In genomic region chr15:101042613-101043012, GRCm38 (mm10) we compare ENCODE assay signal across 9 mouse cellular contexts. TPM values are rescaled to one million over a fixed set of nuclear protein-coding genes. Genes with fewer than 3 reads are reported as not detected.
DNase-seq lines count a peak whose midpoint lies in the region; ATAC-seq and TF ChIP-seq lines count a peak whose summit lies in the region.
"Had no signal": no experiment of that assay in that cellular context is flagged by ENCODE, and none has a peak within 500 bp of the region (broad histone marks: within the 10 kb centered on the region; RNA-seq: fewer than 3 reads in every experiment).

No protein-coding gene starts in this region.

- TF ChIP-seq CTCF in spleen, adult 2 months (IDR thresholded peaks at IDR 0.05; ENCODE audit: extremely low read depth, insufficient read depth, insufficient read length, insufficient replicate concordance) = peak; percentile 40; the same call in 1 of the 2 replicates
- TF ChIP-seq CTCF in liver, embryonic 14.5 days (IDR thresholded peaks at IDR 0.05; ENCODE audit: low read depth) = peak; percentile 71
- peak; percentile 69; the same call in 1 of the 2 replicates for TF ChIP-seq CTCF in small intestine, adult 2 months (IDR thresholded peaks at IDR 0.05; ENCODE audit: extremely low read depth, insufficient read length, insufficient replicate concordance, low read depth, low read length)

- H3K27ac ChIP-seq in forebrain, embryonic 10.5 days = no peak overlapping the region
- H3K27ac ChIP-seq in forebrain, embryonic 12.5 days = no peak overlapping the region
- no peak overlapping the region for H3K27ac ChIP-seq in spleen, adult 2 months (ENCODE audit: insufficient read depth, low read length)
- H3K27ac ChIP-seq in liver, embryonic 14.5 days = no peak overlapping the region
- H3K27ac ChIP-seq in small intestine, adult 2 months (ENCODE audit: insufficient read depth, low read depth, low read length) = no peak overlapping the region

- no peak overlapping the region for H3K4me3 ChIP-seq in forebrain, embryonic 10.5 days
- no peak overlapping the region for H3K4me3 ChIP-seq in forebrain, embryonic 12.5 days (replicated peaks)
- no peak overlapping the region for H3K4me3 ChIP-seq in spleen, adult 2 months (ENCODE audit: extremely low read depth, insufficient read depth, insufficient read length)
- no peak overlapping the region for H3K4me3 ChIP-seq in liver, embryonic 14.5 days (ENCODE audit: insufficient read depth in 1 of 2, low read depth in 2 of 2, low read length in 2 of 2)
- no peak overlapping the region for H3K4me3 ChIP-seq in small intestine, adult 2 months (ENCODE audit: low read depth, low read length)

- no peaks in the 10 kb centered on the region for H3K9me3 ChIP-seq in forebrain, embryonic 10.5 days
- H3K9me3 ChIP-seq in forebrain, embryonic 12.5 days = no peaks in the 10 kb centered on the region
- no peaks in the 10 kb centered on the region for H3K9me3 ChIP-seq in liver, embryonic 14.5 days (ENCODE audit: control insufficient read depth, low read length)

- DNase-seq in forebrain, embryonic 10.5 days (ENCODE audit: extremely low spot score, low spot score) = peak; percentile 63
- peak in 1 of 2 experiments; percentile 19 for DNase-seq in spleen, adult 2 months (ENCODE audit: low read depth in 1 of 2, low spot score in 2 of 2)
- DNase-seq in spleen, adult 12 weeks (ENCODE audit: low spot score) = no peak
- peak; percentile 77 to 85 for DNase-seq in cerebellum, postnatal 14 days
- peak; percentile 39 to 65 for DNase-seq in kidney, adult 8-10 months
- peak in 1 of 3 experiments; percentile 12 for DNase-seq in liver, embryonic 14.5 days (ENCODE audit: low read depth in 3 of 3, low spot score in 3 of 3)

- peaks cover 32% of the 10 kb centered on the region for H3K4me1 ChIP-seq in forebrain, embryonic 10.5 days
- peaks cover 19% of the 10 kb centered on the region for H3K4me1 ChIP-seq in forebrain, embryonic 12.5 days
- peaks cover 4% of the 10 kb centered on the region; the same call in 1 of the 2 replicates for H3K4me1 ChIP-seq in spleen, adult 2 months (ENCODE audit: control insufficient read depth, insufficient read depth, insufficient read length)
- H3K4me1 ChIP-seq in liver, embryonic 14.5 days (replicated peaks; ENCODE audit: control insufficient read depth in 2 of 2, insufficient read depth in 2 of 2, low read length in 1 of 2) = no peaks in the 10 kb centered on the region
- H3K4me1 ChIP-seq in small intestine, adult 2 months (ENCODE audit: control insufficient read depth, insufficient read depth, insufficient read length, low read length) = peaks cover 11% of the 10 kb centered on the region; the same call in 1 of the 2 replicates

- WGBS in forebrain, embryonic 10.5 days = 22% methylated on average over 6 of the region's 6 CpGs
- 24% methylated on average over 6 of the region's 6 CpGs for WGBS in forebrain, embryonic 12.5 days
- WGBS in spleen, adult 2 months = 34% methylated on average over 6 of the region's 6 CpGs
- 19% methylated on average over 6 of the region's 6 CpGs for WGBS in liver, embryonic 14.5 days (ENCODE audit: insufficient replicate concordance)
- WGBS in small intestine, adult 2 months = 24% methylated on average over 6 of the region's 6 CpGs

- TF ChIP-seq POLR2A in spleen, adult 2 months (IDR thresholded peaks at IDR 0.05; ENCODE audit: low read depth, low read length) = no peak
- no peak for TF ChIP-seq POLR2A in small intestine, adult 2 months (IDR thresholded peaks at IDR 0.05; ENCODE audit: low read depth, low read length)

- H3K36me3 ChIP-seq in forebrain, embryonic 10.5 days (replicated peaks) = peaks cover 18% of the 10 kb centered on the region
- H3K36me3 ChIP-seq in forebrain, embryonic 12.5 days (replicated peaks) = peaks cover 19% of the 10 kb centered on the region
- no peaks in the 10 kb centered on the region for H3K36me3 ChIP-seq in spleen, adult 2 months (ENCODE audit: control insufficient read depth, insufficient read depth, low read length)
- no peaks in the 10 kb centered on the region for H3K36me3 ChIP-seq in liver, embryonic 14.5 days (replicated peaks; ENCODE audit: control insufficient read depth, insufficient read depth, low read depth)
- no peaks in the 10 kb centered on the region for H3K36me3 ChIP-seq in small intestine, adult 2 months (ENCODE audit: control insufficient read depth, insufficient read depth, low read length)

- TF ChIP-seq EP300 in liver, embryonic 14.5 days (IDR thresholded peaks at IDR 0.05; ENCODE audit: low read depth) = no peak

- H3K9ac ChIP-seq in forebrain, embryonic 12.5 days = no peak overlapping the region
- no peak overlapping the region for H3K9ac ChIP-seq in liver, embryonic 14.5 days (replicated peaks)

- peaks cover 95% of the 10 kb centered on the region for H3K27me3 ChIP-seq in forebrain, embryonic 10.5 days (ENCODE audit: poor library complexity, severe bottlenecking)
- peaks cover 82% of the 10 kb centered on the region for H3K27me3 ChIP-seq in forebrain, embryonic 12.5 days
- peaks cover 17% of the 10 kb centered on the region for H3K27me3 ChIP-seq in spleen, adult 2 months (ENCODE audit: control insufficient read depth, insufficient read depth, low read length)
- peaks cover 58% of the 10 kb centered on the region for H3K27me3 ChIP-seq in liver, embryonic 14.5 days (ENCODE audit: control insufficient read depth, insufficient read depth, low read length)
- H3K27me3 ChIP-seq in small intestine, adult 2 months (ENCODE audit: control insufficient read depth, insufficient read depth, low read length) = peaks cover 30% of the 10 kb centered on the region

- no peak; the same call in 1 of the 2 replicates for ATAC-seq in forebrain, embryonic 12.5 days (ENCODE audit: low FRiP score)
- no peak for ATAC-seq in liver, embryonic 14.5 days (ENCODE audit: insufficient read depth)

- H3K4me2 ChIP-seq in forebrain, embryonic 12.5 days = no peak overlapping the region
- no peak overlapping the region for H3K4me2 ChIP-seq in liver, embryonic 14.5 days (ENCODE audit: low read depth)

RNA-seq across cellular contexts. Expression of gene Gm47841, which starts 4.6 kb away (rescaled TPM):
- not detected in 2 replicates for polyA plus RNA-seq in forebrain, embryonic 10.5 days (2016; fragmentation: Nextera tagmentation; extraction: Ambion mirVana)
- polyA plus RNA-seq in forebrain, embryonic 12.5 days (2016; fragmentation: Nextera tagmentation; extraction: Ambion mirVana) = not detected in 2 replicates
- polyA plus RNA-seq in spleen, adult 2 months (2012; rRNA removed) = not detected in 2 replicates
- polyA plus RNA-seq in liver, embryonic 14.5 days (2012; rRNA removed) = not detected in 2 replicates
- polyA plus RNA-seq in liver, embryonic 14.5 days (2014; fragmentation: Nextera tagmentation; extraction: Ambion mirVana) = not detected in 2 replicates
- 0.18 TPM in 1 of 2 replicates, not detected in the other for polyA plus RNA-seq in small intestine, adult 2 months (2012; rRNA removed)
- polyA plus RNA-seq: neural tube, embryonic 14.5 days had no signal

RNA-seq across cellular contexts. Expression of gene Fignl2, which starts 35.8 kb away (rescaled TPM):
- 0.80 and 0.82 TPM in 2 replicates for polyA plus RNA-seq in forebrain, embryonic 10.5 days (2016; fragmentation: Nextera tagmentation; extraction: Ambion mirVana)
- polyA plus RNA-seq in forebrain, embryonic 12.5 days (2016; fragmentation: Nextera tagmentation; extraction: Ambion mirVana) = 0.21 and 0.22 TPM in 2 replicates
- polyA plus RNA-seq in spleen, adult 2 months (2012; rRNA removed) = 2.2 and 2.6 TPM in 2 replicates
- 1.0 and 1.2 TPM in 2 replicates for polyA plus RNA-seq in liver, embryonic 14.5 days (2012; rRNA removed)
- 0.14 and 0.28 TPM in 2 replicates for polyA plus RNA-seq in liver, embryonic 14.5 days (2014; fragmentation: Nextera tagmentation; extraction: Ambion mirVana)
- polyA plus RNA-seq in small intestine, adult 2 months (2012; rRNA removed) = 2.9 and 7.8 TPM in 2 replicates
